Mouse (Mus musculus) myocyte (in vitro differentiated cells): ENCODE data around the gene Snx30. TPM values are rescaled to one million over a fixed set of nuclear protein-coding genes. Genes with fewer than 3 reads are reported as not detected.
A peak's percentile ranks its signal among the peaks of the same experiment; 100 is the strongest.

Experiments
- H3K27me3 ChIP-seq: one replicate; pipeline ENCODE4 v1.6.1; 2011; ENCODE audit not compliant: control insufficient read depth, insufficient read depth, insufficient read length
- H3K36me3 ChIP-seq: one replicate; pipeline ENCODE4 v1.6.1; 2011; ENCODE audit not compliant: control insufficient read depth, insufficient read depth
- H3K4me2 ChIP-seq: one replicate; pipeline ENCODE4 v1.6.1; 2011; ENCODE audit warnings: low read depth, control low read depth
- H3K4me3 ChIP-seq: one replicate; pipeline ENCODE4 v1.5.1; 2011; ENCODE audit warnings: mild to moderate bottlenecking, control low read depth, moderate library complexity
- H3K79me2 ChIP-seq: one replicate; pipeline ENCODE4 v1.6.1; 2011; ENCODE audit not compliant: control insufficient read depth, insufficient read depth
- H3ac ChIP-seq: one replicate; pipeline ENCODE4 v1.6.1; 2011; ENCODE audit not compliant: control insufficient read depth, insufficient read length
- CEBPB ChIP-seq: IDR thresholded peaks from 2 replicates; pipeline ENCODE4 v1.6.1; 2011; ENCODE audit warnings: mild to moderate bottlenecking, moderate library complexity; ENCODE audit not compliant: poor library complexity, insufficient read depth, severe bottlenecking
- E2F4 ChIP-seq: IDR thresholded peaks from one replicate; pipeline ENCODE4 v1.6.1; 2011; ENCODE audit warnings: mild to moderate bottlenecking, control low read depth, moderate library complexity; ENCODE audit not compliant: insufficient read depth
- MAX ChIP-seq: IDR thresholded peaks from one replicate; pipeline ENCODE4 v1.6.1; 2011; ENCODE audit warnings: low read depth, mild to moderate bottlenecking, control low read depth
- MYOD1 ChIP-seq, 3 experiments: IDR thresholded peaks; one replicate each; pipeline ENCODE4 v1.6.1; 2011; ENCODE audit warnings: control low read depth in 2 of 3, low read depth in 2 of 3, mild to moderate bottlenecking in 2 of 3, moderate library complexity in 1 of 3; ENCODE audit not compliant: insufficient read length in 2 of 3, control insufficient read depth in 1 of 3
- MYOG ChIP-seq, 3 experiments: IDR thresholded peaks; one replicate each; pipeline ENCODE4 v1.6.1; 2011; ENCODE audit warnings: control low read depth in 2 of 3, low read depth in 2 of 3, mild to moderate bottlenecking in 2 of 3; ENCODE audit not compliant: insufficient read length in 2 of 3, control insufficient read depth in 1 of 3, insufficient read depth in 1 of 3
- POLR2A ChIP-seq: IDR thresholded peaks from one replicate; pipeline ENCODE4 v1.6.1; 2011; ENCODE audit warnings: low read depth, mild to moderate bottlenecking, control low read depth, moderate library complexity; ENCODE audit not compliant: insufficient read length
- POLR2AphosphoS2 ChIP-seq: IDR thresholded peaks from one replicate; pipeline ENCODE4 v1.6.1; 2011; ENCODE audit warnings: low read depth, control low read depth; ENCODE audit not compliant: insufficient read length
- REST ChIP-seq: IDR thresholded peaks from one replicate; pipeline ENCODE4 v1.6.1; 2011; ENCODE audit warnings: mild to moderate bottlenecking, control low read depth, moderate library complexity; ENCODE audit not compliant: insufficient read depth, insufficient read length
- SRF ChIP-seq: IDR thresholded peaks from one replicate; pipeline ENCODE4 v1.6.1; 2011; ENCODE audit warnings: low read depth; ENCODE audit not compliant: control insufficient read depth, insufficient read length
- TCF12 ChIP-seq: IDR thresholded peaks from one replicate; pipeline ENCODE4 v1.6.1; 2011; ENCODE audit warnings: mild to moderate bottlenecking, control low read depth; ENCODE audit not compliant: poor library complexity, insufficient read depth, severe bottlenecking
- TCF3 ChIP-seq: IDR thresholded peaks from one replicate; pipeline ENCODE4 v1.6.1; 2011; ENCODE audit warnings: low read depth, control low read depth; ENCODE audit not compliant: insufficient read length
- USF1 ChIP-seq: IDR thresholded peaks from one replicate; pipeline ENCODE4 v1.6.1; 2011; ENCODE audit warnings: low read depth, mild to moderate bottlenecking, control low read depth, moderate library complexity
- polyA plus RNA-seq: library from polyadenylated mRNA; unstranded; fragments of >200 nt; fragmentation: generic; extraction: Trizol; gene quantifications from one replicate; pipeline ENCODE4 v1.2.1, GENCODE M21; 2012; ENCODE audit warnings: missing spikeins

The Snx30 gene
- polyA plus RNA-seq, 1 experiment, result 2.6 TPM

- H3K4me3 ChIP-seq, result no peak overlapping the region
- peaks cover 44% of the 10 kb centered on the region for H3K36me3 ChIP-seq
- peaks cover 6% of the 10 kb centered on the region for H3K79me2 ChIP-seq
- H3K4me2 ChIP-seq, result no peak overlapping the region
- TF ChIP-seq TCF3, result no peak
- H3K27me3 ChIP-seq, result no peaks in the 10 kb centered on the region
- no peak overlapping the region for H3ac ChIP-seq
These were observed 33.3 kb upstream of the Snx30 start for GRCm38 (mm10) chr4:59772171-59772879.

- peaks cover 26% of the 10 kb centered on the region for H3K36me3 ChIP-seq
- H3ac ChIP-seq, result no peak overlapping the region
- no peaks in the 10 kb centered on the region for H3K27me3 ChIP-seq
- H3K4me2 ChIP-seq, result no peak overlapping the region
- H3K79me2 ChIP-seq, result peaks cover 60% of the 10 kb centered on the region
- no peak for TF ChIP-seq POLR2AphosphoS2
- TF ChIP-seq CEBPB, result no peak
- no peak for TF ChIP-seq TCF3
- TF ChIP-seq MYOD1 (IDR thresholded peaks at IDR 0.05; ENCODE audit: control insufficient read depth in 1 of 3, insufficient read length in 2 of 3, low read depth in 2 of 3), result no peak
- no peak for TF ChIP-seq MAX
- no peak for TF ChIP-seq SRF
- no peak for TF ChIP-seq E2F4
- TF ChIP-seq USF1, result no peak
- no peak for TF ChIP-seq TCF12
- TF ChIP-seq POLR2A, result no peak
- no peak for TF ChIP-seq REST
- TF ChIP-seq MYOG (IDR thresholded peaks at IDR 0.05; ENCODE audit: control insufficient read depth in 1 of 3, insufficient read depth in 1 of 3, insufficient read length in 2 of 3, low read depth in 2 of 3), result no peak
- no peak overlapping the region for H3K4me3 ChIP-seq
These were observed 27.8 kb upstream of the Snx30 start for GRCm38 (mm10) chr4:59777828-59778227.

- peaks cover 65% of the 10 kb centered on the region for H3K79me2 ChIP-seq
- TF ChIP-seq POLR2A, result no peak
- no peak for TF ChIP-seq CEBPB
- TF ChIP-seq TCF12, result no peak
- no peak for TF ChIP-seq SRF
- TF ChIP-seq POLR2AphosphoS2, result no peak
- no peak for TF ChIP-seq MYOD1 (IDR thresholded peaks at IDR 0.05; ENCODE audit: control insufficient read depth in 1 of 3, insufficient read length in 2 of 3, low read depth in 2 of 3)
- TF ChIP-seq MAX, result no peak
- no peak for TF ChIP-seq MYOG (IDR thresholded peaks at IDR 0.05; ENCODE audit: control insufficient read depth in 1 of 3, insufficient read depth in 1 of 3, insufficient read length in 2 of 3, low read depth in 2 of 3)
- no peak for TF ChIP-seq REST
- TF ChIP-seq USF1, result no peak
- TF ChIP-seq TCF3, result no peak
- TF ChIP-seq E2F4, result no peak
- H3K4me2 ChIP-seq, result no peak overlapping the region
- H3K4me3 ChIP-seq, result no peak overlapping the region
- peaks cover 3% of the 10 kb centered on the region for H3K36me3 ChIP-seq
- H3ac ChIP-seq, result no peak overlapping the region
- no peaks in the 10 kb centered on the region for H3K27me3 ChIP-seq
These were observed 25.1 kb upstream of the Snx30 start for GRCm38 (mm10) chr4:59780568-59780967.

GRCm38 (mm10) chr4:59782853-59783684 lies 22.6 kb upstream of the Snx30 start:
- no peak for TF ChIP-seq MYOG (IDR thresholded peaks at IDR 0.05; ENCODE audit: control insufficient read depth in 1 of 3, insufficient read depth in 1 of 3, insufficient read length in 2 of 3, low read depth in 2 of 3)
- TF ChIP-seq SRF, result no peak
- no peak for TF ChIP-seq POLR2A
- no peak for TF ChIP-seq REST
- TF ChIP-seq E2F4, result no peak
- no peak for TF ChIP-seq USF1
- TF ChIP-seq POLR2AphosphoS2, result no peak
- no peak for TF ChIP-seq MAX
- no peak for TF ChIP-seq TCF3
- TF ChIP-seq TCF12, result no peak
- TF ChIP-seq CEBPB, result no peak
- TF ChIP-seq MYOD1 (IDR thresholded peaks at IDR 0.05; ENCODE audit: control insufficient read depth in 1 of 3, insufficient read length in 2 of 3, low read depth in 2 of 3), result no peak
- peaks cover 52% of the 10 kb centered on the region for H3K79me2 ChIP-seq
- H3ac ChIP-seq, result peak overlapping the region; percentile 71
- H3K27me3 ChIP-seq, result peaks cover 4% of the 10 kb centered on the region
- H3K36me3 ChIP-seq, result no peaks in the 10 kb centered on the region
- peak overlapping the region; percentile 83 for H3K4me3 ChIP-seq
- H3K4me2 ChIP-seq, result peak overlapping the region; percentile 92
